Mouse (Mus musculus) thymus, adult 2 months (tissue): ENCODE data around the gene Parp12.

Experiments
- CTCF ChIP-seq: fragments of 200-500 bp; IDR thresholded peaks from 2 replicates; pipeline ENCODE4 v1.5.1; 2012; ENCODE audit warnings: mild to moderate bottlenecking, control low read depth, low read length, moderate library complexity, borderline replicate concordance; ENCODE audit not compliant: control insufficient read depth, poor library complexity, insufficient read depth; ENCODE audit errors: extremely low read depth
- POLR2A ChIP-seq: fragments of 200-500 bp; IDR thresholded peaks from 2 replicates; pipeline ENCODE4 v1.6.1; 2012; ENCODE audit warnings: mild to moderate bottlenecking, low read length, control low read depth, moderate library complexity; ENCODE audit not compliant: control insufficient read depth, poor library complexity, insufficient read depth; ENCODE audit errors: extremely low read depth

DNA sequence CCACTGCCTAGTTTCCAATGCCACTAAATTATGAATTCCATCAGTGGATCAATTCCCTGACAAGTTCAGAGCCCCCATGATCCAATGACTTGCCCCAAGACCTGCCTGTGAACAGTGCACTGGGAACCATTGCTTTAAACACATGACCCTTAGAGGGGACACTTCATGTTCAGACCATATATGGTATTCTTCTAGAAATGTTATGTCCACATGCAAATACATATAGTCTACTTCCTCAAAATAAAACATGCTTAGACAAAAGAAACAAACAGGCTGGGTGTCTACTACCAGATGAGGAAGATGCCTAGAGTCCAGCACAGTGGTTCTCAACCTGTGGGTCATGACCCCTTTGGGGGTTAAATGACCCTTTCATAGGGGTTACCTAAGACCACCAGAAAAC lies 41.7 kb downstream of the Parp12 start:
- TF ChIP-seq POLR2A (no peak), CTCF (no peak)
